Mouse (Mus musculus) testis, adult 2 months (tissue): Measurements from ENCODE around the gene Spaca7.

Source experiments
- CTCF ChIP-seq: fragments of 200-500 bp; IDR thresholded peaks from 2 replicates; pipeline ENCODE4 v1.5.1; 2012; ENCODE audit warnings: low read depth, mild to moderate bottlenecking, inconsistent platforms, low read length, moderate library complexity; ENCODE audit not compliant: control insufficient read depth, insufficient read depth, insufficient replicate concordance
- POLR2A ChIP-seq: fragments of 200-500 bp; IDR thresholded peaks from 2 replicates; pipeline ENCODE4 v1.6.1; 2012; ENCODE audit warnings: low read depth, mild to moderate bottlenecking, inconsistent platforms, low read length, moderate library complexity; ENCODE audit not compliant: control insufficient read depth

GRCm38 (mm10) chr8:12565488-12565887, 7.3 kb upstream of the Spaca7 start:
- TF ChIP-seq CTCF (no peak), POLR2A (no peak)
